Mouse (Mus musculus): Measurements from ENCODE around the gene Rab5a.

The Rab5a gene

GRCm38 (mm10) chr17:53543591-53544324, 64.7 kb downstream of the Rab5a start:
- DNase-seq (ENCODE audit: low spot score in 2 of 2), result peak in 1 of 2 experiments; percentile 34

DNA sequence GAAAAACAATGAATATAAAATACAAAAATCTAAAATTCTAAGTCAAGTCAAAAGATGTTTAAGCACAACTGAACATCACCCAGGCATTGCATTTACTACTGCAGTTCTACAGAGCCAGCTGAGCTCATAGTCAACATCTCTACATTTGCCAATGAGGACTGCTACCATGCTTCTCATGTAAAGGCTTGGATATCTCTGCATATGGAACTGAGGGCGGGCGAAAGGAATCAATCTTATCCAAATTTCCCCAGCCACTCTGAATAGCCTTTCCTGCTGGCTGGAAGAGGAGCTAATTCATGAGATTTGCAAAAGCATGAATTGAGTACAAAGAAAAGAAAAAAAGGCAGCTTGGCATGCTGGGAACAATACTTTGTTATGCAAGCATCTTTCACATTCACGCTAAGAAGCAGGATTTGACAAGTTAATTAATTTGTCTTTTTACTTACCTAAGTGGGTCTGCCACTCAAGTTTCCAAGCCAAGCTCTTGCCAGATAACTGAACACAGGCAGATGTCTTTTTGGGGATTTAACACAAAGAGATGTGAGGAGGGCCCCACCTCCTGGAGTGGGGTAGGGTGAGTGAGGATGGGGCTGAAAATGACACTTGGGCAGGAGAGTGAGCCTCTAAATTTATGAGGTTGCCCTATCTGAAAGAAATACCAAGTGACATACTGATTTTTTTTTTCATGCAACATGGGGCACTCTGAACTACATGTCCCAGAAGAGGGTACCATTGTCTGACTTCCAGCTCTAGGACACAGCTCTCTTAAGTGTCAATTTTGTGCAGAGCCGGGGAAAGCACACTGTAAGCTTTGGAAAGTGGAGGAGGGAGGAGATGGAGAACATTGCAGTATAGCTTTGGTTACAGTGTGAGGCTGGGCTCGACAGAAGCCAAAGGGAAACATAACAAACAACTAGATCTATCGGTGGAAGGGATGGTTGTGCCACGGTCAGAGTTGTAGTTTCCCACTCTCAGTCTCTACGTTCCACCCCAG, 72.6 kb downstream of the Rab5a start:
- DNase-seq (ENCODE audit: low spot score in 2 of 2), result no peak

DNA sequence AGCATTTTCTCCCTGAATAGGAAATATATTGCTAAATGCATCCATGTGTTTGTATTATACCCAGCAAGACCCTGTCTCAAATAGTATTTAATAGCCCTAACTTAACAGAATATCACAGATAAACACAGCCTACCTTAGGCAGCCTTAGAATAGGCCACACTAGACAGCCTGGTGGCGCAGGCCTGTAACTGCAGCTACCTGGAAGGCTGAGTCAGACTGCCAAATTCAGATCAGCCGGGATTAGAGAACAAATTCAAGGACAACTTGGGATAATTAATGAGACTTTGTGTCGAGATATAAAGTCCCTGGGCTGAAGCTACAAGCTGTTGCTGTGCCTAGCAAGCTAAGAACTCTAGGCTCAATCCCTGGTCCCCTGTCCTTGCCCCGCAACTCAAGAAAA, 75.1 kb downstream of the Rab5a start:
- no peak for DNase-seq (ENCODE audit: low spot score in 2 of 2)

DNA sequence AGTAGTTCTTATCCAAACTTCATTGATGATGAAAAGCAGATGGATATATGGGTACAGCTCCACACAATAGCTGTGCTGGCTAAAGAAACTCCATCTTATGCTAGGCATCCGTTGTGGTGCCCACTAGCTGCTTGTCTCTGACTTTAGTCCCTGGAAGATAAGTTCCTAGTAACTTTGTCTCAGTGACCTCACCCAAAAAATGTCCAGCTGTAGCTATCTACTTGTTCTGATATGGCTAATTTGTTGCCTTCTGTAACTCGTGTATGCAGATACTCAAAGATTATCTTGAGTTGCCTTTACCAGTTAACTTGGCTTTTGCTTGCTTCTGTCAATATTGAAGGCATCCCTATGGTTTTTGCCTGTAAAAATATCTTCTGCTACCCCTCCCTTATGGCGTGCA, 75.8 kb downstream of the Rab5a start:
- DNase-seq (ENCODE audit: low spot score in 2 of 2), result no peak

Measured in urinary bladder, postnatal 36 days (tissue).